Mouse (Mus musculus) forebrain, embryonic 10.5 days (tissue): ENCODE results near the gene Glul. TPM values are rescaled to one million over a fixed set of nuclear protein-coding genes. Genes with fewer than 3 reads are reported as not detected.

Experiments used
- DNase-seq: peaks from one replicate; pipeline ENCODE4 v3.0.0-alpha.2; 2017; ENCODE audit warnings: low spot score; ENCODE audit errors: extremely low spot score
- H3K27ac ChIP-seq: fragments of 300-500 bp; sonication (generic); 2 replicates; pipeline ENCODE4 v1.5.1; 2016; ENCODE audit warnings: mild to moderate bottlenecking
- H3K27me3 ChIP-seq: fragments of 300-500 bp; sonication (generic); 2 replicates; pipeline ENCODE4 v1.6.1; 2016; ENCODE audit warnings: mild to moderate bottlenecking; ENCODE audit not compliant: poor library complexity, severe bottlenecking
- H3K36me3 ChIP-seq: fragments of 300-500 bp; sonication (generic); replicated peaks from 2 replicates; pipeline ENCODE4 v1.6.1; 2016; ENCODE audit warnings: mild to moderate bottlenecking, moderate library complexity
- H3K4me1 ChIP-seq: fragments of 300-500 bp; sonication (generic); 2 replicates; pipeline ENCODE4 v1.6.1; 2016
- H3K4me3 ChIP-seq: fragments of 300-500 bp; sonication (generic); 2 replicates; pipeline ENCODE4 v1.5.1; 2016; ENCODE audit warnings: mild to moderate bottlenecking, moderate library complexity
- H3K9me3 ChIP-seq: fragments of 300-500 bp; sonication (generic); 2 replicates; pipeline ENCODE4 v1.6.1; 2016; ENCODE audit warnings: mild to moderate bottlenecking, moderate library complexity
- WGBS: fragments of 180-500 bp; shearing (Covaris S2); methylation state at CpG from one replicate; pipeline ENCODE4 v1.1.7; 2016; 5-methylcytosine and 5-hydroxymethylcytosine counted together
- polyA plus RNA-seq: library from polyadenylated mRNA; unstranded; fragments of >200 nt; fragmentation: Nextera tagmentation; extraction: Ambion mirVana; gene quantifications from 2 replicates; pipeline ENCODE4 v1.2.1, GENCODE M21; 2016

Glul gene
- polyA plus RNA-seq, 1 experiment from 2014 or later: 136 TPM

- Histone ChIP-seq H3K27ac (no peak overlapping the region), H3K4me3 (no peak overlapping the region), H3K27me3 (no peaks in the 10 kb centered on the region), H3K4me1 (no peaks in the 10 kb centered on the region), H3K9me3 (no peaks in the 10 kb centered on the region), H3K36me3 (peaks cover 29% of the 10 kb centered on the region)
- no peak for DNase-seq
- WGBS: 90% methylated on average over 3 of the region's 3 CpGs
These were observed 14.1 kb downstream of the Glul start for GRCm38 (mm10) chr1:153913869-153914268.

GRCm38 (mm10) chr1:153918521-153919206, 18.9 kb downstream of the Glul start:
- Histone ChIP-seq H3K27me3 (no peaks in the 10 kb centered on the region), H3K36me3 (no peaks in the 10 kb centered on the region), H3K9me3 (no peaks in the 10 kb centered on the region), H3K4me3 (no peak overlapping the region), H3K27ac (no peak overlapping the region), H3K4me1 (peaks cover 6% of the 10 kb centered on the region)
- WGBS: 93% methylated on average over 3 of the region's 3 CpGs
- no peak for DNase-seq

- WGBS: 89% methylated on average over 3 of the region's 3 CpGs
- Histone ChIP-seq H3K27ac (no peak overlapping the region), H3K27me3 (no peaks in the 10 kb centered on the region), H3K9me3 (no peaks in the 10 kb centered on the region), H3K4me1 (peaks cover 6% of the 10 kb centered on the region), H3K36me3 (no peaks in the 10 kb centered on the region), H3K4me3 (no peak overlapping the region)
- no peak for DNase-seq
These were observed 21.9 kb downstream of the Glul start for GRCm38 (mm10) chr1:153921642-153922041.

GRCm38 (mm10) chr1:153922571-153923021, 22.9 kb downstream of the Glul start:
- Histone ChIP-seq H3K4me1 (peaks cover 6% of the 10 kb centered on the region), H3K27me3 (no peaks in the 10 kb centered on the region), H3K9me3 (no peaks in the 10 kb centered on the region), H3K27ac (no peak overlapping the region), H3K4me3 (no peak overlapping the region), H3K36me3 (no peaks in the 10 kb centered on the region)
- DNase-seq: no peak
- 64% methylated on average over 5 of the region's 5 CpGs for WGBS

- no peaks in the 10 kb centered on the region; the same call in 1 of the 2 replicates for H3K9me3 ChIP-seq
- H3K4me3 ChIP-seq: no peak overlapping the region
- H3K4me1 ChIP-seq: peaks cover 6% of the 10 kb centered on the region
- 90% methylated on average over 6 of the region's 6 CpGs for WGBS
- no peak overlapping the region for H3K27ac ChIP-seq
- DNase-seq: no peak
- H3K27me3 ChIP-seq: no peaks in the 10 kb centered on the region
- H3K36me3 ChIP-seq: no peaks in the 10 kb centered on the region
These were observed 24.9 kb downstream of the Glul start for GRCm38 (mm10) chr1:153924395-153925385.

GRCm38 (mm10) chr1:153930431-153930830, 30.7 kb downstream of the Glul start:
- H3K27ac ChIP-seq: no peak overlapping the region
- H3K4me1 ChIP-seq: no peaks in the 10 kb centered on the region
- WGBS: 83% methylated on average over 2 of the region's 2 CpGs
- no peak for DNase-seq
- H3K36me3 ChIP-seq: no peaks in the 10 kb centered on the region
- no peak overlapping the region for H3K4me3 ChIP-seq
- H3K9me3 ChIP-seq: no peaks in the 10 kb centered on the region; the same call in 1 of the 2 replicates
- no peaks in the 10 kb centered on the region for H3K27me3 ChIP-seq

GRCm38 (mm10) chr1:153933772-153934171, 34.0 kb downstream of the Glul start:
- H3K4me3 ChIP-seq: no peak overlapping the region
- no peaks in the 10 kb centered on the region for H3K27me3 ChIP-seq
- no peak for DNase-seq
- 0 out of 2 replicates have a peak, but pooled peaks cover 4% of the 10 kb centered on the region for H3K4me1 ChIP-seq
- no peak overlapping the region for H3K27ac ChIP-seq
- no peaks in the 10 kb centered on the region for H3K36me3 ChIP-seq
- no peaks in the 10 kb centered on the region; the same call in 1 of the 2 replicates for H3K9me3 ChIP-seq
- WGBS: 64% methylated on average over 1 of the region's 1 CpGs

GRCm38 (mm10) chr1:153935844-153936380, 36.2 kb downstream of the Glul start:
- Histone ChIP-seq H3K27ac (peak overlapping the region; percentile 30; the same call in 1 of the 2 replicates), H3K36me3 (no peaks in the 10 kb centered on the region), H3K27me3 (no peaks in the 10 kb centered on the region), H3K9me3 (no peaks in the 10 kb centered on the region), H3K4me1 (0 out of 2 replicates have a peak, but pooled peaks cover 4% of the 10 kb centered on the region), H3K4me3 (no peak overlapping the region)
- 84% methylated on average over 12 of the region's 12 CpGs for WGBS
- DNase-seq: no peak

- H3K27me3 ChIP-seq: no peaks in the 10 kb centered on the region
- no peak overlapping the region for H3K27ac ChIP-seq
- H3K9me3 ChIP-seq: no peaks in the 10 kb centered on the region
- 0 out of 2 replicates have a peak, but pooled peaks cover 4% of the 10 kb centered on the region for H3K4me1 ChIP-seq
- no peak for DNase-seq
- H3K36me3 ChIP-seq: no peaks in the 10 kb centered on the region
- 94% methylated on average over 2 of the region's 2 CpGs for WGBS
- H3K4me3 ChIP-seq: no peak overlapping the region
These were observed 37.3 kb downstream of the Glul start for GRCm38 (mm10) chr1:153937025-153937424.

GRCm38 (mm10) chr1:153940986-153941385, 41.2 kb downstream of the Glul start:
- whole genome bisulfite sequencing: 88% methylated on average over 2 of the region's 2 CpGs
- H3K9me3 ChIP-seq: no peaks in the 10 kb centered on the region
- no peaks in the 10 kb centered on the region for H3K4me1 ChIP-seq

GRCm38 (mm10) chr1:153945181-153945580, 45.4 kb downstream of the Glul start:
- no peaks in the 10 kb centered on the region for H3K27me3 ChIP-seq
- H3K4me3 ChIP-seq: no peak overlapping the region
- no peaks in the 10 kb centered on the region for H3K36me3 ChIP-seq
- no peak for DNase-seq
- H3K4me1 ChIP-seq: peaks cover 7% of the 10 kb centered on the region
- no peak overlapping the region for H3K27ac ChIP-seq
- 82% methylated on average over 5 of the region's 5 CpGs for WGBS
- H3K9me3 ChIP-seq: no peaks in the 10 kb centered on the region

More at GRCm38 (mm10) chr1:153940986-153941385, 41.2 kb downstream of the Glul start:
- Histone ChIP-seq H3K36me3 (no peaks in the 10 kb centered on the region), H3K27me3 (no peaks in the 10 kb centered on the region), H3K4me3 (no peak overlapping the region), H3K27ac (no peak overlapping the region)
- DNase-seq: no peak

- no peaks in the 10 kb centered on the region for H3K27me3 ChIP-seq
- WGBS: 47% methylated on average over 7 of the region's 7 CpGs
- no peaks in the 10 kb centered on the region for H3K9me3 ChIP-seq
- H3K27ac ChIP-seq: no peak overlapping the region
- DNase-seq: no peak
- no peak overlapping the region for H3K4me3 ChIP-seq
- H3K4me1 ChIP-seq: peaks cover 7% of the 10 kb centered on the region
- H3K36me3 ChIP-seq: no peaks in the 10 kb centered on the region
These were observed 47.2 kb downstream of the Glul start for GRCm38 (mm10) chr1:153946971-153947370.
